Mouse (Mus musculus) brain, embryonic 14.5 days (tissue): ENCODE measurements around the gene Xirp1. TPM values are rescaled to one million over a fixed set of nuclear protein-coding genes. Genes with fewer than 3 reads are reported as not detected.

Experiments used
- DNase-seq: peaks from one replicate; pipeline ENCODE4 v3.0.0-alpha.2; 2011; ENCODE audit warnings: low read depth
- CTCF ChIP-seq: fragments of 200-500 bp; IDR thresholded peaks from 2 replicates; pipeline ENCODE4 v1.5.1; 2012; ENCODE audit warnings: inconsistent platforms, mild to moderate bottlenecking, moderate library complexity, borderline replicate concordance; ENCODE audit not compliant: insufficient read depth, insufficient read length; ENCODE audit errors: extremely low read depth
- POLR2A ChIP-seq: fragments of 200-500 bp; IDR thresholded peaks from 2 replicates; pipeline ENCODE4 v1.6.1; 2012; ENCODE audit warnings: mild to moderate bottlenecking, inconsistent platforms, borderline replicate concordance; ENCODE audit not compliant: poor library complexity, insufficient read depth, insufficient read length, severe bottlenecking; ENCODE audit errors: extremely low read depth
- polyA plus RNA-seq: library from polyadenylated mRNA; depleted of rRNA; stranded (reverse); fragments of >200 nt; gene quantifications from 2 replicates; pipeline ENCODE4 v1.2.3, GENCODE M21; 2012

Xirp1 gene
- polyA plus RNA-seq, 1 experiment, result not detected

DNA sequence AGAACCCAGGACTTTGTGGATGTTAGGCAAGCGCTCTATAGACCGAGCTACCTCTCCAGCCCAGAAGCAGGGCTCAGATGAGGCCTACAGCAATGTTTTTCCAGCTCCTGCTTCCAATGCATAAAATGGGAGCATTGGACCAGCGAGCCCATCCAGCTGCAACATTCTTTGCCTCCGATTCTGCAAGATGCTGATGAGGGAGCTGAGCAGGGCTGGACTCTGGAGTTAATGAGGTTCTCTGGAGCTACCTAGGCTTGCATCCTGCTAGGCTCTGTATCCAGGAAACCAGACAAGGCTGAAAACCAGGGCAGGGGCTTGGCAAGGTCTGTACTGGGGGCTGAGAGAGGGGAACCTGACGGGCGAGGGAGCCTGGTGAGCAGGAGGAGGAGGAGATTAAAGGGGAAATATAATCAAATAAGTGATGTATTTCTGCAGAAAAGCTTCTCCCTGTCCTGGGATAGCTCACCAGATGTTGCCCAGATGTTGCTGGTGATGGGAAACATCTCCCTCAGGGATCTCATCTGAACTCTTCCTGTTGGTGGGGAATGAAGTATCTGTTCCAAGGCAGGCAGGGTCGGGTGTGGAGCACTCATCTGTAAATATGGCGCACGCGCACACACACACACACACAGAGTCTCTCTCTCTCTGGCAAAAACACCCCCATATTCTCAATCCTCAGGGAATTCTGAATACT, 37.4 kb downstream of the Xirp1 start:
- no peak for TF ChIP-seq CTCF
- no peak for TF ChIP-seq POLR2A
- no peak for DNase-seq

DNA sequence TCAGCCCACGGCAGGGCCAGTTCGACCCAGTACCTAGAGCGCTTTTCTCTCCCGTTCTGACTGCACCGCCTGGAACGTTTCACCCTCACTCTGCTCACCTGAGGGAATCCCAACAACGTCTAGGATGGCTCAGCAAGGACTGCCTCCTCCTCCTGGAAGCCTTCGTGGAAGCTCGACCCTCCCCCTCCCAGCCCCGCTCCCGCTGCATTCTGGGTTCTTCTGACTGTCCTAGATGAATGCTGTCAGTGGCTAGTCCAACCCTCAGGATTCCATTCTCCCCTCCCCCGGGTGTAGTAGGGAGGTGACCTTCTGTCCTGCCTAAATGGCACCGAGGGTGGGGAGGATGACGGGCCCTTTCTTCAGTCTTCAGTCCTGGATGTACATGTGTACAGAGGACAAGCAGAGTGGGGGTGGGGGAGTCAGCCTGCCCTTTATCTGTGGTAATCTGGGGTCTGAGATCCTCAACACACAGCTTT, 38.8 kb downstream of the Xirp1 start, which contains the start of gene Csrnp1:
Gene Csrnp1, minus strand, starts transcription at position 123 of the 476 bp plus-strand sequence.
- no peak for DNase-seq
- TF ChIP-seq POLR2A (no peak), CTCF (no peak)

DNA sequence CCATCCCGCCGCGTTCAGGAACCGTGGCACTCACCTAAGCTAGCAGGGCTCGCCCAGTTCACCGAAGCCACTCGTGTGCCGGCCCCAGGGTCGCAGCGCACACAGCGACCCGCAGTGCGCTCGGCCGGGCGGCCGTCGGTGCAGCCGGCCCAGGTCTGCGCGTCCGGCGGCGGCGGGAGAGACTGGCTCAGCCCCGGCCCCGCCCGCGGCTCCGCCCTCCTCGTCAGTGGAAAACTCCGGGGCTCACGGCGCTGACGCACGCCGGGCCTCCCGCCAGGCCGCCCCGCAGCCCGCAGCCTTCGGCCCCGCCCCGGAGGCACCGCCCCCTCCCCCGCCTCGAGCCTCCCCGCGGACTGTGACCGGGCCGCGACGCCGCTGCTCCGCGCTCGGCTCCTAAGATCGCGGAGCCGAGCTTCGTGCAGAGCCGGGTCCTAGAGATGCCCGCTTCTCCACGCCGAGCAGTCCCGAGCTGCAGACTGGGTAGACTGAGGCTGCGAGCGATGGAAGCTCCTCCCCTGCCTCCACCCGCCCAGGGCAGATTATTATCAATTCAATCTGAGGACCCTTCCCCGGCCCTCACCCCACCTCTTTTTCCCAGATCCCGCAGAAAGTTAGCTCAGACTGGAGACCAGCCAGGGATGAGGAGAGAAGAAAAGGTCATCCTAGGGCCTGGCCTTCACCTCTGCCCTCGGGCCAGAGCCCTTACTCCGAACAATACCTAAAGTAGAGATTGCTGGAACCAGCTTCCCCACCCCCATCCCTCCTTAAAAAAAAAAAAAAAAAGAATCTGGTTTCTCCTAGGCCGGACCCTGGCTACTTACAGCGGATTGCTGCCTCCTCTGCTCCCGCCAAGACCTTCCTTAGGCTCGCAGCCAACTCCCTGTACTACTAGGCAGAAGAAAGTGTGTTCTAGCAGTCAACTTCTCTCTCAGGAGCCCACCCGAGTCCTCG, 39.5 kb downstream of the Xirp1 start:
- DNase-seq, result peak; percentile 84
- TF ChIP-seq POLR2A (peak; percentile 47; the same call in 1 of the 2 replicates), CTCF (no peak)

DNA sequence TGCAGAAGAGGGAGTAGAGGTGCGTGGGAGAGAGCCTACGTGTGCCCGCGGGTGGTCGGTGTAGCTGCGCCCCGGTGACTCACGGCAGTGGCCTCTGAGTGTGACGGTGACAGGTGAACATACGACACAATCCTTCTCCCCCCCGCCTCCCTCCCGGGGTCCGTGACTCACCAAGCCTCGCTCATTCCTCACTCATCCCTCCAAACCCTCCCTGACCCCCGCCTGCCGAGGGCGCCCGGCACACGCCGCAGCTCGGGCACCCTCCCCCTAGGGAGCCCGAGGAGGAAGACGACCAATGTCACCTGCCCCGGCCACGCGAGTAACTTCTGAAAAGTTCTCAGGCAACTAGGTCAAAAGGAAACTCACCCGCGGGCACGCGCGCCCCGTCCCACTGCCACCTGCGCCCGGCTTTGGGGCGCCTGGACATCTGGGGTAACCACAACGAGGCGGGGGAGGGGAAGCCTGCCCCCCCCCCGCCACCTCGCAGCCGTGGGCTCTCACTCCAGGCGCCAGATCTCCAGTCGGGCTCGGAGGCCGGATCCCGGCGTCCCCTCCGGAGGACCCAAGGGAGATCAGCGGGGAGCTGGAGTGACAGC, 40.3 kb downstream of the Xirp1 start:
- no peak for DNase-seq
- TF ChIP-seq POLR2A (no peak), CTCF (no peak)

DNA sequence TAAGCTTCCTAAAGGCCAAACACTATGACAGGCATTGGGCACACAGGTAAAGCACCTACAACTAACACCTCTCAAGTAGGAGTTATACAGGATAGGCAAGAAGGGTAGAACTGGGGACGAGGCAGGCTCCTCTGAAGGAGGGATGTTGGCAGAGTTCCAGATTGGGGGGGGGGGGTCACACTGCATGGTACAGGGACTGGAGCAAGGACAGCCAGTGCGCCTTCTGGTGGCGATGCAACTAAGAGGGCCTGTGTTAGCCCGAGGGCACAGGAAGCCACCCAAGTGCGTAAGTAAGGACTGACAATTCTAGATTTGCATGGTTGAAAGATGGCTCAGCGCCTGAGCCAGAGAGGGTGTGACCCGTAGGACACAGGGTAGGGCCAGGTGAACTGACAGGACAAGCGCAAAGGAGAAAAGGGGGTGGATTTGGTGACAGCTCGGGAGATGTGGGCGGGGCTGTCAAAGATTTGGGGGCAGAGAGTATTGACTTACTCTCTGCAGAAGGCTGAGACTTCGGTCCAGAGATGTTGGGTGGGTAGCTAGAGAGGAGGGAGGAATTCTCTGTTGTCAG, 41.1 kb downstream of the Xirp1 start:
- peak; percentile 34; the same call in 1 of the 2 replicates for TF ChIP-seq CTCF
- no peak for TF ChIP-seq POLR2A
- peak; percentile 75 for DNase-seq

DNA sequence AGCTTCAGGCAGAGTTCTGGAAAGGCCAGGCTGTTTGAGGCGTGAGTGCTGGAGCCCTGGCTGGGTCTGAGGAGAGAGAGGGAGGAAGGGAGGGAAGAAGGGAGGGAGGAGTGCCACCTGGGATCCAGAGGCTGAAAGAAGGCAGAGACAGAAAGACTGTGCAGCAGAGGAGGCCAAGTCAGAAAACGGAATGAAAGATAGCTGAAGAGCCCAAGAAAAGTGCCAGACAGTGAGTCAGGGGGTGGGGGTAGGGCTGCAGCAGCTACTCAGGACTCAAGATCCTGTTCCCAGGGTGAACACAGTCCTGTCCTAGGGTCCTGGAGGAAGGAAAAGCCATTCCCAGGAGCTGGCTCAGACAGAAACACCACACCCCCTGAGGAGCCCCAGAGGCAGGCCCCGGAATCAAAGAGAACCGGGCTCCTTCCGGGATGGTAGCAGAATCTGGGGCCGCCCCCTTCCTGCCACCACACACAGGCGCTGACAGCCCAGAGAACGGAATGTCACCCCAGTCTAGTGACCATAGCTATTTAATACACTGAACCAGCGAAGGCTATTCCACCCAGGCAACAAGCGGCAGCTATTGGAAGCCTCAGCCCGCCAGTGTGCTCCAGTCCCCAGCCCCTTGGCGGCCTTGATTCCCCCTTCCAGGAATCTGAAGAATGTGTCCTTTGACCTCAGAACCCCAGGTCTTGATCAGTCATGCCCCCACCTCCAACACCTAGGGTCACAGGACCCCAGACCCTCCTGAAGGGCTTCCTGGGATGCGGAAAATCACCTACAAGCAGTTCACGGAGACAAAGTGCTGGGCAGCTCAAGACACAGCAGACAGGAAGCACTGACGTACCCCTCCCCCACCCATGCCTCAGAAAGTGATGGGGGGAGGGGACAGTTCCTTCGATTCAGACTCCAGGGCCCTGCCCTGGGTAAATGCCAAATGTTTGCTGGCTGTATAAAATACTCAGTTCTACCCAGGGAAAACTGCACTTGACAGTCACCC, 41.9 kb downstream of the Xirp1 start:
- TF ChIP-seq POLR2A, result no peak
- no peak for TF ChIP-seq CTCF
- peak; percentile 77 for DNase-seq

DNA sequence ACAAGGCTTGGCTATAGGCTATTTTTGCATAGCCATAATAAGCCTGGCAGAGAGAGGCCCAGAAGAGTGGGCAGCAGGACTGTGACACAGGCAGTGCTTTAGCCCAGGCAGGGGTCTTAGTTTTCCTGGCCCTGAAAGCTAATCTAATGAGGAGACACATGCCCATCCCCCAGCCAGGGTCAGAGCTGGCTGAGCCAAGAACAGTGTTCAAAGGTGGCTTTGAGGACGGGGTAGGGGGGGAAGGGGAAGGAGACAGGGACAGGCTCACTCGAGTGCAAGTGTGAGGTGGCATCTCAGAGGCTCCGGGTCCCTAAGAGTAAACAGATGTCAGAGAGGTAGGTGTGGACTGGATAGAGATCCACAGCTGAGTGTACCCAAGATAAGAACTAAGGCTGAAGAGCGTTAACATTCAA, 42.6 kb downstream of the Xirp1 start:
- peak; percentile 24 for DNase-seq
- TF ChIP-seq POLR2A (no peak), CTCF (no peak)

DNA sequence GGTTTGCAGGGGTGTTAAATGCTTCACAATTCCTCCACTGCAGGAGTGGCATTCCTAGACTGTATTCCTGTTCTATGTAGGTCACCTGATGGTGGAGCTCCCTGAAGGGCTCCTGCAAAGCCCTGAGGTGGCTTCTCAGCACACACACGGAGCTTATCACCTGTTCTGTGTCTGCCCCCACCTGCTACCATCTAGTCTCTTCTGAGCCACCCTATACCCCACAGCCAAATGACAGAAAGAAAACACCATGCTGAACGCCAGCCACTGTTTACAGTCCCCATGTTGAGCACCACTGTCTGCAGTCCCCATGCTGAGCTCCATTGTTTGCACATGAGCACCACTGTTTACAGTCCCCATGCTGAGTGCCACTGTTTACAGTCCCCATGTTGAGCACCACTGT, 43.6 kb downstream of the Xirp1 start:
- no peak for DNase-seq
- TF ChIP-seq POLR2A, result no peak

DNA sequence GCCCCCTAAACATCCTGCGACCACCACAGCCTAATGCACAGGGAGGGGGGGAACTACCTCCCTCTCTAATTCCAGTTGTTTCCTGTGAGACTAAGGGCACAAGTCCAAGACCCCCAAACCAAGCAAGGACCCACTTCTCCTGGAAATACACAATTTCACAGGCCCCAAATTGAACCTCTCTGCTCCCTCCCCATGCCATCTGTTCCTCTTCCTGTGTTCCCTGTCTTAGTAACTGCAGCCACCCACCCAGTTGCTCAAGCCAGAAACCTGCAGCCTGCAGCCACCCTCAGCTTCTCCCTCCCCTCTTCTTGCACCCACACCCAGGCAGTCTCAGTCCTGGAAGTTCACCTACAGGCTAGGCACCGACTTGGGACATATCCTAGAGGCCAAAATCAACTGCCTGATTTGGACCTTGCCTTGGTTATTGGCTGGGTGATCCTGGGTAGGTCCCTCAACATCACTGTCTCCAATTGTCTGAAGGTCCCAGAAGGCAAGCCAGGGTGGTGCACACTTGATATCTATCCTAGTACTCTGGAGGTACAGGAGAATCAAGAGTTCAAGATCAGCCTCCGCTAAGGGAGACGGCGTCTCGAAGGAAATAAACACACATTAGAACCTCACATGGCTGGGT, 44.5 kb downstream of the Xirp1 start:
- peak; percentile 56 for DNase-seq
- TF ChIP-seq CTCF (no peak), POLR2A (no peak)
